Mouse (Mus musculus): ENCODE data around the gene Flt3l.

DNA sequence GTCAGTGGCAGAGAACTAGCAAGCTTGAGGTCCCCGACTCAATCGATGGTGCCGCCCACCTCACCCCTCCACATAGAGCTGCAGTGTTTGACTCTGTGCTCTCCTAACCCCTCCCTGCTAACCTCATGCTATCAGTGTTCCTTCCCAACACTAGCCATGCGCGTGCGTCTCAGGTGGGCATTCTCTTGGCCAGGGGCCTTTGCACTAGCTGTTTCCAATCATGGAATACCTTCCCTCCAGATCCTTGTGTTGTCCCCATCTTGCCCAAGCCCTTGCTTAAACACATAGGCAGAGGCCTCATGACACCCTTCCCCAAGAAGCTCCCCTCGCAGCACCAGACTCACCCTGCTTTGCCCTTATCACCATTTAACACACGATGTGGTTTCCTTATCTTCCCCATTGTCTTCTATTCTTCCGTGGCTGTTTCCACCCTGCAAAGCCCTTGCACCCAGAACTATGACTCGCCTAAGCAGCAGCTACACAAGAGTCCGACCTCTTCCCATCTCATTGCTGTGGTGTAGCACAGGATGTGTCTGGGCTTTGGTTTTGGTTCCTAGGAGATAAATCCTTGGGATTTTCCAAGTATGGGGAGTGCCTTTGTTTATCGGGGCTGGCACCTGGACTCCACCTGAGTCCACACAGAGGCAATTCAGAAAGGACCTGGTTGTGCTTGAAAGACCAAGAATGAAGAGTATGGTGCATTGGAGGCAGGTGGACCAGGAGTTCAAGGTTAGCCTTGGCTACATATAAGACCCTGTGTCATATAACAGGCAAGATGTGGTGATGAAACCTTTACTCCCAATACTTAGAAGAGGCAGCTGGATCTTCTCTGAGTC, 1.2 kb upstream of the Flt3l start:
- TF ChIP-seq POLR2A (IDR thresholded peaks at IDR 0.05; ENCODE audit: insufficient read depth, low read depth, low read length) = no peak
- no peak for TF ChIP-seq CTCF (IDR thresholded peaks at IDR 0.05)
